Mouse (Mus musculus) myocyte (in vitro differentiated cells): Measurements from ENCODE around the gene Map2k2.

ENCODE experiments used
- CEBPB ChIP-seq: IDR thresholded peaks from 2 replicates; pipeline ENCODE4 v1.6.1; 2011; ENCODE audit warnings: mild to moderate bottlenecking, moderate library complexity; ENCODE audit not compliant: poor library complexity, insufficient read depth, severe bottlenecking
- MAX ChIP-seq: IDR thresholded peaks from one replicate; pipeline ENCODE4 v1.6.1; 2011; ENCODE audit warnings: low read depth, mild to moderate bottlenecking, control low read depth
- MYOG ChIP-seq, 3 experiments: IDR thresholded peaks; one replicate each; pipeline ENCODE4 v1.6.1; 2011; ENCODE audit warnings: control low read depth in 2 of 3, low read depth in 2 of 3, mild to moderate bottlenecking in 2 of 3; ENCODE audit not compliant: insufficient read length in 2 of 3, control insufficient read depth in 1 of 3, insufficient read depth in 1 of 3
- POLR2A ChIP-seq: IDR thresholded peaks from one replicate; pipeline ENCODE4 v1.6.1; 2011; ENCODE audit warnings: low read depth, mild to moderate bottlenecking, control low read depth, moderate library complexity; ENCODE audit not compliant: insufficient read length
- POLR2AphosphoS2 ChIP-seq: IDR thresholded peaks from one replicate; pipeline ENCODE4 v1.6.1; 2011; ENCODE audit warnings: low read depth, control low read depth; ENCODE audit not compliant: insufficient read length
- REST ChIP-seq: IDR thresholded peaks from one replicate; pipeline ENCODE4 v1.6.1; 2011; ENCODE audit warnings: mild to moderate bottlenecking, control low read depth, moderate library complexity; ENCODE audit not compliant: insufficient read depth, insufficient read length
- TCF12 ChIP-seq: IDR thresholded peaks from one replicate; pipeline ENCODE4 v1.6.1; 2011; ENCODE audit warnings: mild to moderate bottlenecking, control low read depth; ENCODE audit not compliant: poor library complexity, insufficient read depth, severe bottlenecking
- TCF3 ChIP-seq: IDR thresholded peaks from one replicate; pipeline ENCODE4 v1.6.1; 2011; ENCODE audit warnings: low read depth, control low read depth; ENCODE audit not compliant: insufficient read length

DNA sequence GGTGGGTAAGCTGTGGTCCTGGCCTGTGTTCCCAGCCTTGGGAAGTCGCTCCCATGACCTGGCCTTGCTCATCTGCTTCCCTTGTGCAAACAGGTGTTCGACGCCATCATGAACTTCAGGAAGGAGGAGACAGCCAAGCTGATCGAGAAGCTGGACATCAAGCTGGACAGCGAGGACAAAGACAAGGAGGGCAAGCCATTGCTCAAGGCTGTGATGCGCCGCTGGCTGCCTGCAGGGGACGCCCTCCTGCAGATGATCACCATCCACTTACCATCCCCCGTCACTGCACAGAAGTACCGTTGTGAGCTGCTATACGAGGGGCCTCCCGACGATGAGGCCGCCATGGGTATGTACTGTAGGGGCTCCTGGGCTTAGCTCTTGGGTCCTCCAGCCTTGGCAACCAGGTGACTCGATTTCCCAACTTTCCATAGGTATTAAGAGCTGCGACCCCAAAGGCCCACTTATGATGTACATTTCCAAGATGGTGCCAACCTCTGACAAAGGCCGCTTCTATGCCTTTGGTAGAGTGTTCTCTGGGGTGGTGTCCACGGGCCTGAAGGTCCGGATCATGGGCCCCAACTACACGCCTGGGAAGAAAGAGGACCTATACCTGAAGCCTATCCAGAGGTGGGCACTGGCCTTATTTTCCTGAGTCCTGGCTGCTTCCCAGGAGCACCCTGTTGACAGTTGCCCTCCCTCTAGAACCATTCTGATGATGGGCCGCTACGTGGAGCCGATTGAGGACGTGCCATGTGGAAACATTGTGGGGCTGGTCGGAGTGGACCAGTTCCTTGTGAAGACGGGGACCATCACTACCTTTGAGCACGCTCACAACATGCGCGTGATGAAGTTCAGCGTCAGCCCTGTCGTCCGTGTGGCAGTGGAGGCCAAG is 74.0 kb downstream of the Map2k2 start:
- peak; percentile 49 for TF ChIP-seq POLR2A
- TF ChIP-seq MAX, result no peak
- TF ChIP-seq TCF3, result no peak
- no peak for TF ChIP-seq TCF12
- no peak for TF ChIP-seq CEBPB
- no peak for TF ChIP-seq REST
- peak; percentile 81 for TF ChIP-seq POLR2AphosphoS2
- TF ChIP-seq MYOG (IDR thresholded peaks at IDR 0.05; ENCODE audit: control insufficient read depth in 1 of 3, insufficient read depth in 1 of 3, insufficient read length in 2 of 3, low read depth in 2 of 3), result no peak
